8 mouse cellular contexts compared by ENCODE assay signal in the genomic region with DNA sequence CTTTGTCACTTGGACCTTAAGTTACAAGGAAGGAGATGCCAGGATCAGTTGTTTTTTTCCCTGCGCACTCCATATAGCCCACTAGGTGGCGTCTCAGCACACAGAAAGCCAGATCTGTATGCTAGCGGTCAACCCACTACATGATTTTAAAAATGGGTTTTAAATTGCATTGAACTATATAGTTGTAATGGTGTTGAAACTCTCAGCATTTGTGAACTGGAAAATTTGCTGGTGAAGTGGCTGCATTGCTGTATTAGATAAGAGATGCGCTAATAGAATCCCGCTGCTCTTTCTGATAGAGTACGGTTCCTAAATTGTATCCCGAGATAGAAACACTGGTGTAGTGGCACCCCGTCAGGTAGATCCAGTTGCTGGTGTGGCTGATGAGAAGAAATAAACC.
DNase-seq lines count a peak whose midpoint lies in the region; ATAC-seq lines count a peak whose summit lies in the region.

No protein-coding gene starts in this region.

- peak; percentile 62 for ATAC-seq in forebrain, embryonic 12.5 days (ENCODE audit: low FRiP score)
- ATAC-seq in lung, embryonic 16.5 days (ENCODE audit: low read depth), result no peak

- H3K9me3 ChIP-seq in forebrain, embryonic 12.5 days, result no peaks in the 10 kb centered on the region
- no peaks in the 10 kb centered on the region for H3K9me3 ChIP-seq in lung, embryonic 16.5 days (ENCODE audit: control insufficient read depth, low read length)

- peak overlapping the region; percentile 16 for H3K4me3 ChIP-seq in forebrain, embryonic 12.5 days (replicated peaks)
- H3K4me3 ChIP-seq in lung, embryonic 16.5 days (ENCODE audit: low read length), result no peak overlapping the region

- DNase-seq in Muller cell, postnatal 12 days (ENCODE audit: inconsistent ontology term), result peak; percentile 57
- DNase-seq in c-Kit-positive CD71-positive TER-119-positive erythroid progenitor cells, embryonic 14.5 days (ENCODE audit: low spot score), result peak; percentile 6
- DNase-seq in heart, postnatal 25 days (ENCODE audit: low spot score), result peak; percentile 3
- peak; percentile 54 to 90 for DNase-seq in layer of hippocampus, adult 18-20 months (ENCODE audit: low spot score in 2 of 2)
- peak; percentile 52 for DNase-seq in retina, postnatal 7 days (ENCODE audit: low read depth, low spot score)
- DNase-seq in B cell, adult 2 months, result no peak

- peak overlapping the region; percentile 46 for H3K4me2 ChIP-seq in forebrain, embryonic 12.5 days
- H3K4me2 ChIP-seq in lung, embryonic 16.5 days (ENCODE audit: low read depth, low read length), result 0 out of 2 replicates have a peak overlapping the region, but pooled peaks have one; percentile 9

- no peaks in the 10 kb centered on the region for H3K36me3 ChIP-seq in forebrain, embryonic 12.5 days (replicated peaks)
- H3K36me3 ChIP-seq in lung, embryonic 16.5 days (ENCODE audit: control insufficient read depth, insufficient read depth, low read length), result no peaks in the 10 kb centered on the region

- H3K4me1 ChIP-seq in forebrain, embryonic 12.5 days, result peaks cover 16% of the 10 kb centered on the region
- H3K4me1 ChIP-seq in lung, embryonic 16.5 days (replicated peaks; ENCODE audit: control insufficient read depth, insufficient read depth, low read length), result no peaks in the 10 kb centered on the region

- 20% methylated on average over 8 of the region's 8 CpGs for WGBS in forebrain, embryonic 12.5 days
- WGBS in lung, embryonic 16.5 days, result 31% methylated on average over 8 of the region's 8 CpGs

- 0 out of 2 replicates have a peak overlapping the region, but pooled peaks have one; percentile 36 for H3K27ac ChIP-seq in forebrain, embryonic 12.5 days
- no peak overlapping the region for H3K27ac ChIP-seq in lung, embryonic 16.5 days (ENCODE audit: low read length)

- H3K27me3 ChIP-seq in forebrain, embryonic 12.5 days, result peaks cover 4% of the 10 kb centered on the region; the same call in 1 of the 2 replicates
- no peaks in the 10 kb centered on the region for H3K27me3 ChIP-seq in lung, embryonic 16.5 days (ENCODE audit: control insufficient read depth, insufficient read depth, low read depth, low read length)

- H3K9ac ChIP-seq in forebrain, embryonic 12.5 days, result no peak overlapping the region
- H3K9ac ChIP-seq in lung, embryonic 16.5 days (ENCODE audit: low read length), result no peak overlapping the region

- intact Hi-C loops in heart, postnatal 25 days (cut with DNase I), result loop anchor here (1.0 to 10.0 kb wide), 2 partner anchors 214 to 524 kb away; no protein-coding TSS in a partner anchor

Comparison
In these comparisons a context has a peak if more than half of its experiments do, and no peak if none do; other contexts are left out.
1. DNase-seq: peak in Muller cell, postnatal 12 days (single experiment), c-Kit-positive CD71-positive TER-119-positive erythroid progenitor cells, embryonic 14.5 days (single experiment), heart, postnatal 25 days (single experiment), layer of hippocampus, adult 18-20 months (2 of 2) and retina, postnatal 7 days (single experiment); none in B cell, adult 2 months (0 of 2).